Comparison of ENCODE assay signal across 23 mouse cellular contexts in the genomic region with DNA sequence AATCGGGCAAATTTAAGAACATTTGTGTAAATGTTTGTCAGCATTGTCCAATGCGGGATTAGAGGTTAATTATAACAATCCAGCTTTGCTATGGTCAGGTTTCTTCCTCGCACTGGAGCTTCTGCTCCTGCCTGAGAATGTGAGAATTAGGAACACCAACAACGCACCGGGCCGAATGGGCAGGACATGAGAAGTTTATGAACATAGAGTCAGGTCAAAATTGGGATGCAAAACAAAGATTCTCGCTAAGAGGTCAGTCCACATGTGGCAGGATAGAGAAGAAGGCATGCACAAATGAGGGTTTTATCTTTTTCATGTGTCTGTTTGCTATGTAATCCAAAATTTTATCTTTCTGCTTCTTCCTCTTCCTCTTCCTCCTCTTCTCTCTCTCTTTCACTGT.
DNase-seq lines count a peak whose midpoint lies in the region; ATAC-seq and TF ChIP-seq lines count a peak whose summit lies in the region.
"Had no signal": no experiment of that assay in that cellular context is flagged by ENCODE, and none has a peak within 500 bp of the region (broad histone marks: within the 10 kb centered on the region; RNA-seq: fewer than 3 reads in every experiment).

No protein-coding gene starts in this region.

- no peaks in the 10 kb centered on the region for H3K9me3 ChIP-seq in forebrain, embryonic 12.5 days
- no peaks in the 10 kb centered on the region; the same call in 1 of the 2 replicates for H3K9me3 ChIP-seq in forebrain, embryonic 14.5 days (replicated peaks; ENCODE audit: control insufficient read depth, low read length)
- H3K9me3 ChIP-seq in midbrain, embryonic 10.5 days (replicated peaks) = no peaks in the 10 kb centered on the region
- H3K9me3 ChIP-seq in midbrain, postnatal 0 days (ENCODE audit: low read length) = no peaks in the 10 kb centered on the region
- no peaks in the 10 kb centered on the region for H3K9me3 ChIP-seq in midbrain, embryonic 11.5 days (ENCODE audit: control insufficient read depth, low read length)
- no peaks in the 10 kb centered on the region for H3K9me3 ChIP-seq in neural tube, embryonic 15.5 days (replicated peaks)
- H3K9me3 ChIP-seq: embryonic facial prominence, embryonic 10.5 days; intestine, embryonic 15.5 days; limb, embryonic 15.5 days; liver, embryonic 15.5 days; stomach, embryonic 15.5 days had no signal

- no peak for ATAC-seq in forebrain, embryonic 12.5 days (ENCODE audit: low FRiP score)
- no peak for ATAC-seq in forebrain, embryonic 14.5 days
- no peak for ATAC-seq in midbrain, postnatal 0 days (ENCODE audit: low FRiP score)
- ATAC-seq in midbrain, embryonic 11.5 days (ENCODE audit: low FRiP score) = no peak
- no peak for ATAC-seq in neural tube, embryonic 15.5 days (ENCODE audit: low FRiP score)

- H3K9ac ChIP-seq in forebrain, embryonic 12.5 days = no peak overlapping the region
- no peak overlapping the region for H3K9ac ChIP-seq in forebrain, embryonic 14.5 days (ENCODE audit: low read length)
- no peak overlapping the region for H3K9ac ChIP-seq in midbrain, postnatal 0 days (replicated peaks; ENCODE audit: low read length, poor library complexity, severe bottlenecking)
- H3K9ac ChIP-seq in midbrain, embryonic 11.5 days (ENCODE audit: low read length) = no peak overlapping the region
- no peak overlapping the region for H3K9ac ChIP-seq in neural tube, embryonic 15.5 days (replicated peaks)
- H3K9ac ChIP-seq: forebrain, postnatal 0 days; intestine, embryonic 15.5 days; limb, embryonic 15.5 days; liver, embryonic 15.5 days; stomach, embryonic 15.5 days had no signal

- WGBS in forebrain, embryonic 12.5 days = 49% methylated on average over 7 of the region's 7 CpGs
- 47% methylated on average over 7 of the region's 7 CpGs for WGBS in forebrain, embryonic 14.5 days
- 43% methylated on average over 7 of the region's 7 CpGs for WGBS in midbrain, embryonic 10.5 days
- WGBS in midbrain, postnatal 0 days = 24% methylated on average over 7 of the region's 7 CpGs
- 23% methylated on average over 7 of the region's 7 CpGs for WGBS in midbrain, embryonic 11.5 days
- WGBS in neural tube, embryonic 15.5 days = 38% methylated on average over 7 of the region's 7 CpGs

- H3K4me1 ChIP-seq in forebrain, embryonic 12.5 days = peaks cover 31% of the 10 kb centered on the region
- H3K4me1 ChIP-seq in forebrain, embryonic 14.5 days (ENCODE audit: control insufficient read depth, insufficient read depth, low read length) = peaks cover 11% of the 10 kb centered on the region; the same call in 1 of the 2 replicates
- peaks cover 60% of the 10 kb centered on the region for H3K4me1 ChIP-seq in midbrain, embryonic 10.5 days
- H3K4me1 ChIP-seq in midbrain, postnatal 0 days (ENCODE audit: insufficient read depth, low read length) = peaks cover 10% of the 10 kb centered on the region; the same call in 1 of the 2 replicates
- H3K4me1 ChIP-seq in midbrain, embryonic 11.5 days (ENCODE audit: control insufficient read depth, insufficient read depth, low read length) = peaks cover 17% of the 10 kb centered on the region
- H3K4me1 ChIP-seq in neural tube, embryonic 15.5 days = peaks cover 15% of the 10 kb centered on the region
- H3K4me1 ChIP-seq: liver, embryonic 15.5 days had no signal

- TF ChIP-seq CTCF in midbrain, postnatal 0 days (IDR thresholded peaks at IDR 0.05) = no peak

- H3K4me3 ChIP-seq in forebrain, embryonic 12.5 days (replicated peaks) = no peak overlapping the region
- no peak overlapping the region for H3K4me3 ChIP-seq in forebrain, embryonic 14.5 days (ENCODE audit: low read depth, low read length)
- H3K4me3 ChIP-seq in midbrain, embryonic 10.5 days = no peak overlapping the region
- no peak overlapping the region for H3K4me3 ChIP-seq in midbrain, postnatal 0 days (ENCODE audit: low read depth, low read length)
- H3K4me3 ChIP-seq in midbrain, embryonic 11.5 days (ENCODE audit: low read depth, low read length) = no peak overlapping the region
- H3K4me3 ChIP-seq in neural tube, embryonic 15.5 days (replicated peaks) = no peak overlapping the region
- H3K4me3 ChIP-seq: embryonic facial prominence, embryonic 10.5 days; intestine, embryonic 15.5 days; limb, embryonic 15.5 days; liver, embryonic 15.5 days; stomach, embryonic 15.5 days had no signal

- no peak for DNase-seq in forebrain, embryonic 14.5 days (ENCODE audit: low spot score)
- DNase-seq in midbrain, embryonic 10.5 days (ENCODE audit: low spot score) = peak; percentile 35
- DNase-seq in midbrain, postnatal 0 days (ENCODE audit: low spot score) = no peak
- peak; percentile 95 for DNase-seq in midbrain, embryonic 11.5 days (ENCODE audit: low spot score, missing footprints)
- no peak for DNase-seq in layer of hippocampus, postnatal 25 days (ENCODE audit: extremely low spot score in 1 of 2, low spot score in 1 of 2)
- no peak for DNase-seq in layer of hippocampus, postnatal 10 days (ENCODE audit: low spot score in 2 of 2)
- DNase-seq: adrenal gland, postnatal 25 days; B cell, adult 2 months; cerebellum, adult 11-12 months; cerebellum, postnatal 14 days; forebrain, postnatal 0 days; gastrocnemius, postnatal 36 days; heart, postnatal 36 days; layer of hippocampus, postnatal 36 days; retina, postnatal 1 day had no signal

- H3K27ac ChIP-seq in forebrain, embryonic 12.5 days = peak overlapping the region; percentile 36; the same call in 1 of the 2 replicates
- no peak overlapping the region for H3K27ac ChIP-seq in forebrain, embryonic 14.5 days (ENCODE audit: low read depth, low read length)
- peak overlapping the region; percentile 83 for H3K27ac ChIP-seq in midbrain, embryonic 10.5 days (replicated peaks)
- H3K27ac ChIP-seq in midbrain, postnatal 0 days (ENCODE audit: low read depth, low read length) = no peak overlapping the region
- peak overlapping the region; percentile 74; the same call in 1 of the 2 replicates for H3K27ac ChIP-seq in midbrain, embryonic 11.5 days (ENCODE audit: low read depth, low read length)
- H3K27ac ChIP-seq in neural tube, embryonic 15.5 days (replicated peaks) = peak overlapping the region; percentile 6; the same call in 1 of the 2 replicates
- H3K27ac ChIP-seq: embryonic facial prominence, embryonic 10.5 days; intestine, embryonic 15.5 days; limb, embryonic 15.5 days; liver, embryonic 15.5 days; macrophage had no signal

- no peaks in the 10 kb centered on the region for H3K36me3 ChIP-seq in forebrain, embryonic 12.5 days (replicated peaks)
- H3K36me3 ChIP-seq in forebrain, embryonic 14.5 days (ENCODE audit: control insufficient read depth, insufficient read depth, low read length) = no peaks in the 10 kb centered on the region
- H3K36me3 ChIP-seq in midbrain, embryonic 10.5 days = no peaks in the 10 kb centered on the region
- H3K36me3 ChIP-seq in midbrain, postnatal 0 days (ENCODE audit: insufficient read depth, low read length) = no peaks in the 10 kb centered on the region
- no peaks in the 10 kb centered on the region for H3K36me3 ChIP-seq in midbrain, embryonic 11.5 days (ENCODE audit: control insufficient read depth, insufficient read depth, low read length)
- no peaks in the 10 kb centered on the region for H3K36me3 ChIP-seq in neural tube, embryonic 15.5 days
- H3K36me3 ChIP-seq: embryonic facial prominence, embryonic 10.5 days; intestine, embryonic 15.5 days; limb, embryonic 15.5 days; liver, embryonic 15.5 days; stomach, embryonic 15.5 days had no signal

- no peaks in the 10 kb centered on the region for H3K27me3 ChIP-seq in forebrain, embryonic 12.5 days
- no peaks in the 10 kb centered on the region for H3K27me3 ChIP-seq in forebrain, embryonic 14.5 days (replicated peaks; ENCODE audit: control insufficient read depth, insufficient read depth, low read length)
- peaks cover 6% of the 10 kb centered on the region; the same call in 1 of the 2 replicates for H3K27me3 ChIP-seq in midbrain, embryonic 10.5 days (ENCODE audit: low read depth, poor library complexity, severe bottlenecking)
- no peaks in the 10 kb centered on the region for H3K27me3 ChIP-seq in midbrain, postnatal 0 days (ENCODE audit: insufficient read depth, low read length)
- H3K27me3 ChIP-seq in midbrain, embryonic 11.5 days (ENCODE audit: control insufficient read depth, insufficient read depth, low read length) = no peaks in the 10 kb centered on the region
- H3K27me3 ChIP-seq in neural tube, embryonic 15.5 days (replicated peaks) = no peaks in the 10 kb centered on the region
- H3K27me3 ChIP-seq: intestine, embryonic 15.5 days; limb, embryonic 15.5 days; liver, embryonic 15.5 days; stomach, embryonic 15.5 days had no signal

- H3K4me2 ChIP-seq in forebrain, embryonic 12.5 days = no peak overlapping the region
- H3K4me2 ChIP-seq in forebrain, embryonic 14.5 days (ENCODE audit: low read length) = no peak overlapping the region
- H3K4me2 ChIP-seq in midbrain, postnatal 0 days (ENCODE audit: low read depth, low read length, poor library complexity, severe bottlenecking) = no peak overlapping the region
- no peak overlapping the region for H3K4me2 ChIP-seq in midbrain, embryonic 11.5 days
- H3K4me2 ChIP-seq in neural tube, embryonic 15.5 days = no peak overlapping the region
- H3K4me2 ChIP-seq: intestine, embryonic 15.5 days; limb, embryonic 15.5 days; liver, embryonic 15.5 days; stomach, embryonic 15.5 days had no signal

Comparison
In these comparisons a context has a peak if more than half of its experiments do, and no peak if none do; other contexts are left out.
1. H3K27ac ChIP-seq: peak in forebrain, embryonic 12.5 days (single experiment), midbrain, embryonic 10.5 days (single experiment), midbrain, embryonic 11.5 days (single experiment) and neural tube, embryonic 15.5 days (single experiment); none in forebrain, embryonic 14.5 days (single experiment) and midbrain, postnatal 0 days (single experiment).
2. DNase-seq: peak in midbrain, embryonic 10.5 days (single experiment) and midbrain, embryonic 11.5 days (single experiment); none in forebrain, embryonic 14.5 days (single experiment), midbrain, postnatal 0 days (single experiment), layer of hippocampus, postnatal 25 days (0 of 2) and layer of hippocampus, postnatal 10 days (0 of 2).